Mouse (Mus musculus) intestine, embryonic 16.5 days (tissue): ENCODE measurements around the gene Lrfn4. TPM values are rescaled to one million over a fixed set of nuclear protein-coding genes. Genes with fewer than 3 reads are reported as not detected.

ENCODE experiments used
- microRNA-seq: library from miRNA; unstranded; fragments of <30 nt; microRNA quantifications from one replicate; pipeline ENCODE4, GENCODE M21; 2016
- polyA plus RNA-seq: library from polyadenylated mRNA; unstranded; fragments of >200 nt; fragmentation: Nextera tagmentation; extraction: Ambion mirVana; gene quantifications from 2 replicates; pipeline ENCODE4 v1.2.1, GENCODE M21; 2015

Gene Lrfn4
- polyA plus RNA-seq, 1 experiment from 2014 or later = 2.7 TPM

Small RNAs within 50 kb of the gene (microRNA-seq; reads per million reads assigned to microRNA genes)
- gene Mir6986 = not detected

Other genes starting within 250 kb of the Lrfn4 start
- 31.4 and 34.8 TPM in 2 replicates for gene Kdm2a, start 217.4 kb downstream of the Lrfn4 start, polyA plus RNA-seq
- 24.1 and 28.2 TPM in 2 replicates for gene Rhod, start 176.2 kb downstream of the Lrfn4 start, polyA plus RNA-seq
- gene Syt12, start 138.2 kb downstream of the Lrfn4 start, polyA plus RNA-seq = 0.34 and 0.36 TPM in 2 replicates
- gene 2010003K11Rik, start 117.1 kb downstream of the Lrfn4 start, polyA plus RNA-seq = 21.6 and 35.7 TPM in 2 replicates
- gene Pcx, start 105.2 kb downstream of the Lrfn4 start, polyA plus RNA-seq = 16.6 and 17.7 TPM in 2 replicates
- gene Rce1, start 10.0 kb upstream of the Lrfn4 start, polyA plus RNA-seq = 66.0 and 69.2 TPM in 2 replicates
- gene Gm960, start 83.0 kb upstream of the Lrfn4 start, polyA plus RNA-seq = 1.1 and 2.1 TPM in 2 replicates
- gene Sptbn2, start 95.5 kb upstream of the Lrfn4 start, polyA plus RNA-seq = 0.77 and 0.88 TPM in 2 replicates
- gene Rbm4b, start 140.8 kb upstream of the Lrfn4 start, polyA plus RNA-seq = 38.5 and 41.6 TPM in 2 replicates
- gene Rbm4, start 178.2 kb upstream of the Lrfn4 start, polyA plus RNA-seq = 47.3 and 49.4 TPM in 2 replicates
- gene Gm21992, start 195.9 kb upstream of the Lrfn4 start, polyA plus RNA-seq = 29.4 and 30.1 TPM in 2 replicates
- gene Rbm14, start 196.0 kb upstream of the Lrfn4 start, polyA plus RNA-seq = 73.1 and 77.0 TPM in 2 replicates
- gene Ccs, start 223.7 kb upstream of the Lrfn4 start, polyA plus RNA-seq = 61.4 and 65.8 TPM in 2 replicates
- gene Ccdc87, start 223.7 kb upstream of the Lrfn4 start, polyA plus RNA-seq = 0.06 TPM in 1 of 2 replicates, not detected in the other
- gene Ctsf, start 239.5 kb upstream of the Lrfn4 start, polyA plus RNA-seq = 24.0 and 26.3 TPM in 2 replicates